Mouse (Mus musculus) B cell, adult 2 months (primary cell): ENCODE measurements around the gene Gm10718.
"Not testable (repeated sequence)": the region's sequence is repeated elsewhere in the genome, so short reads cannot be mapped to it uniquely, and the experiment has no call there.

Experiments
- DNase-seq, 2 experiments: peaks; one replicate each; pipeline ENCODE4 v3.0.0; 2022

Gm10718 gene

GRCm38 (mm10) chr9:3025653-3026052 is 2.3 kb downstream of the Gm10718 start:
- peak; percentile 81 for DNase-seq

GRCm38 (mm10) chr9:3026136-3026535 is 2.8 kb downstream of the Gm10718 start:
- DNase-seq = not testable (repeated sequence)

DNA sequence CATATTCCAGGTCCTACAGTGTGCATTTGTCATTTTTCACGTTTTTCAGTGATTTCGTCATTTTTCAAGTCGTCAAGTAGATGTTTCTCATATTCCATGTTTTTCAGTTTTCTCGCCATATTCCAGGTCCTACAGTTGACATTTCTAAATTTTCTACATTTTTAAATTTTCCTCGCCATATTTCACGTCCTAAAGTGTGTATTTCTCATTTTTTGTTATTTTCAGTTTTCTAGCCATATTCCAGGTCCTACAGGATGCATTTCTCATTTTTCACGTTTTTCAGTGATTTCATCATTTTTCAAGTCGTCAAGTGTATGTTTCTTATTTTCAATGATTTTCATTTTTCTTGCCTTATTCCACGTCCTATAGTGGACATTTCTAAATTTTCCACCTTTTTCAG is 3.4 kb downstream of the Gm10718 start:
- DNase-seq = not testable (repeated sequence)

- DNase-seq = not testable (repeated sequence)
These were observed 3.9 kb downstream of the Gm10718 start for GRCm38 (mm10) chr9:3027200-3027599.

- peak; percentile 62 for DNase-seq
These were observed 6.1 kb downstream of the Gm10718 start for GRCm38 (mm10) chr9:3029276-3030000.

- not testable (repeated sequence) for DNase-seq
These were observed 7.5 kb downstream of the Gm10718 start for GRCm38 (mm10) chr9:3030677-3031318.

DNA sequence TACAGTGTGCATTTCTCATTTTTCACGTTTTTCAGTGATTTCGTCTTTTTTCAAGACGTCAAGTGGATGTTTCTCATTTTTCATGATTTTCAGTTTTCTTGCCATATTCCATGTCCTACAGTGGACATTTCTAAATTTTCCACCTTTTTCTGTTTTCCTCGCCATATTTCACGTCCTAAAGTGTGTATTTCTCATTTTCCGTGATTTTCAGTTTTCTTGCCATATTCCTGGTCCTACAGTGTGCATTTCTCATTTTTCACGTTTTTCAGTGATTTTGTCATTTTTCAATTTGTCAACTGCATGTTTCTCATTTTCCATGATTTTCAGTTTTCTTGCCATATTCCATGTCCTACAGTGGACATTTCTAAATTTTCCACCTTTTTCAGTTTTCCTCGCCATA is 11.0 kb downstream of the Gm10718 start, which contains the start of gene Gm17535:
Gm17535 (plus strand) TSS at position 301 of the 400 bp plus-strand sequence.
- not testable (repeated sequence) for DNase-seq

DNA sequence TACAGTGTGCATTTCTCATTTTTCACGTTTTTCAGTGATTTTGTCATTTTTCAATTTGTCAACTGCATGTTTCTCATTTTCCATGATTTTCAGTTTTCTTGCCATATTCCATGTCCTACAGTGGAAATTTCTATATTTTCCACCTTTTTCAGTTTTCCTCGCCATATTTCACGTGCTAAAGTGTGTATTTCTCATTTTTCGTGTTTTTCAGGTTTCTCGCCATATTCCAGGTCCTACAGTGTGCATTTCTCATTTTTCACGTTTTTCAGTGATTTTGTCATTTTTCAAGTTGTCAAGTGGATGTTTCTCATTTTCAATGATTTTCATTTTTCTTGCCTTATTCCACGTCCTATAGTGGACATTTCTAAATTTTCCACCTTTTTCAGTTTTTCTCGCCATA is 13.2 kb downstream of the Gm10718 start, which contains the start of gene Gm10715:
Gm10715 (plus strand) TSS at position 301 of the 400 bp plus-strand sequence.
- DNase-seq = not testable (repeated sequence)

GRCm38 (mm10) chr9:3038161-3038560 is 14.8 kb downstream of the Gm10718 start:
- DNase-seq = not testable (repeated sequence)
